Mouse (Mus musculus) ES-Bruce4 (cell line): Measurements from ENCODE around the gene Ablim2. TPM values are rescaled to one million over a fixed set of nuclear protein-coding genes. Genes with fewer than 3 reads are reported as not detected.

Experiments
- H3K27ac ChIP-seq: 2 replicates; pipeline ENCODE4 v1.5.1; 2012; ENCODE audit warnings: low read length, inconsistent platforms; ENCODE audit not compliant: insufficient read depth
- H3K27me3 ChIP-seq: 2 replicates; pipeline ENCODE4 v1.6.1; 2012; ENCODE audit warnings: mild to moderate bottlenecking, low read length, inconsistent platforms; ENCODE audit not compliant: control insufficient read depth, poor library complexity, insufficient read depth, severe bottlenecking
- H3K36me3 ChIP-seq: 2 replicates; pipeline ENCODE4 v1.6.1; 2012; ENCODE audit warnings: inconsistent platforms, mild to moderate bottlenecking, low read length, moderate library complexity; ENCODE audit not compliant: control insufficient read depth, poor library complexity, insufficient read depth, severe bottlenecking
- H3K4me1 ChIP-seq: one replicate; pipeline ENCODE4 v1.8.1; 2011; ENCODE audit warnings: low read length; ENCODE audit not compliant: control insufficient read depth, insufficient read depth
- H3K4me3 ChIP-seq: 2 replicates; pipeline ENCODE4 v1.5.1; 2011; ENCODE audit warnings: low read depth, mild to moderate bottlenecking, low read length
- H3K9ac ChIP-seq: 2 replicates; pipeline ENCODE4 v1.6.1; 2012; ENCODE audit warnings: low read depth, mild to moderate bottlenecking, inconsistent platforms; ENCODE audit not compliant: poor library complexity, severe bottlenecking
- H3K9me3 ChIP-seq: replicated peaks from 2 replicates; pipeline ENCODE4 v1.6.1; 2012; ENCODE audit warnings: mild to moderate bottlenecking, low read length, inconsistent platforms; ENCODE audit not compliant: control insufficient read depth, poor library complexity, insufficient read depth, severe bottlenecking
- CTCF ChIP-seq: IDR thresholded peaks from one replicate; pipeline ENCODE4 v1.8.1; 2011; ENCODE audit warnings: low read depth, low read length
- EP300 ChIP-seq: IDR thresholded peaks from 2 replicates; pipeline ENCODE4 v1.6.1; 2011; ENCODE audit warnings: low read depth, low read length; ENCODE audit not compliant: insufficient read depth
- POLR2A ChIP-seq: IDR thresholded peaks from one replicate; pipeline ENCODE4 v1.8.1; 2011; ENCODE audit warnings: low read length; ENCODE audit not compliant: insufficient read depth
- polyA plus RNA-seq: library from polyadenylated mRNA; stranded (reverse); fragments of >200 nt; gene quantifications from 2 replicates; pipeline ENCODE4 v1.2.4, GENCODE M21; 2011; ENCODE audit warnings: low read depth; ENCODE audit not compliant: missing spikeins, insufficient read depth, insufficient read length

Gene Ablim2
- polyA plus RNA-seq, 1 experiment = 6.1 TPM

GRCm38 (mm10) chr5:35730552-35730951 is 27.1 kb upstream of the Ablim2 start:
- no peak overlapping the region for H3K4me3 ChIP-seq
- H3K36me3 ChIP-seq = no peaks in the 10 kb centered on the region
- H3K27me3 ChIP-seq = no peaks in the 10 kb centered on the region
- H3K27ac ChIP-seq = no peak overlapping the region
- peaks cover 3% of the 10 kb centered on the region for H3K4me1 ChIP-seq
- no peak overlapping the region for H3K9ac ChIP-seq
- H3K9me3 ChIP-seq = no peaks in the 10 kb centered on the region
- TF ChIP-seq EP300 (no peak), CTCF (no peak), POLR2A (no peak)

GRCm38 (mm10) chr5:35731006-35731405 is 26.7 kb upstream of the Ablim2 start:
- H3K9ac ChIP-seq = no peak overlapping the region
- TF ChIP-seq CTCF = no peak
- no peak for TF ChIP-seq POLR2A
- no peak for TF ChIP-seq EP300
- H3K27ac ChIP-seq = no peak overlapping the region

GRCm38 (mm10) chr5:35733523-35733922 is 24.2 kb upstream of the Ablim2 start:
- TF ChIP-seq CTCF = no peak
- TF ChIP-seq EP300 = no peak
- TF ChIP-seq POLR2A = no peak
- Histone ChIP-seq H3K27ac (no peak overlapping the region), H3K27me3 (no peaks in the 10 kb centered on the region), H3K4me1 (peaks cover 3% of the 10 kb centered on the region), H3K36me3 (no peaks in the 10 kb centered on the region), H3K4me3 (no peak overlapping the region), H3K9ac (no peak overlapping the region), H3K9me3 (no peaks in the 10 kb centered on the region)

More at GRCm38 (mm10) chr5:35731006-35731405, 26.7 kb upstream of the Ablim2 start:
- Histone ChIP-seq H3K9me3 (no peaks in the 10 kb centered on the region), H3K27me3 (no peaks in the 10 kb centered on the region), H3K4me1 (peaks cover 3% of the 10 kb centered on the region), H3K4me3 (no peak overlapping the region), H3K36me3 (no peaks in the 10 kb centered on the region)

- Histone ChIP-seq H3K9ac (no peak overlapping the region), H3K9me3 (no peaks in the 10 kb centered on the region), H3K36me3 (no peaks in the 10 kb centered on the region), H3K4me3 (no peak overlapping the region), H3K27ac (no peak overlapping the region), H3K27me3 (no peaks in the 10 kb centered on the region), H3K4me1 (peaks cover 12% of the 10 kb centered on the region)
- TF ChIP-seq CTCF (no peak), POLR2A (no peak), EP300 (no peak)
Measured at GRCm38 (mm10) chr5:35737231-35737901, 20.3 kb upstream of the Ablim2 start.

GRCm38 (mm10) chr5:35739005-35739404 is 18.7 kb upstream of the Ablim2 start:
- TF ChIP-seq CTCF (no peak), POLR2A (no peak), EP300 (no peak)

GRCm38 (mm10) chr5:35739536-35740278 is 18.0 kb upstream of the Ablim2 start, which contains the start of gene Sh3tc1:
Gene Sh3tc1 (minus strand): TSS chr5:35739987.
- TF ChIP-seq CTCF (no peak), POLR2A (no peak), EP300 (peak; percentile 73)
- no peaks in the 10 kb centered on the region for H3K36me3 ChIP-seq
- peak within 1 kb of the TSS; percentile 54 for H3K4me3 ChIP-seq
- peak within 1 kb of the TSS; percentile 59 for H3K27ac ChIP-seq
- H3K4me1 ChIP-seq = peaks cover 12% of the 10 kb centered on the region
- H3K27me3 ChIP-seq = no peaks in the 10 kb centered on the region
- H3K9ac ChIP-seq = peak within 1 kb of the TSS; percentile 19; the same call in 1 of the 2 replicates
- no peaks in the 10 kb centered on the region for H3K9me3 ChIP-seq

More at GRCm38 (mm10) chr5:35739005-35739404, 18.7 kb upstream of the Ablim2 start:
- Histone ChIP-seq H3K36me3 (no peaks in the 10 kb centered on the region), H3K4me1 (peaks cover 12% of the 10 kb centered on the region), H3K9me3 (no peaks in the 10 kb centered on the region), H3K27ac (0 out of 2 replicates have a peak overlapping the region, but pooled peaks have one; percentile 37), H3K4me3 (no peak overlapping the region), H3K27me3 (no peaks in the 10 kb centered on the region), H3K9ac (no peak overlapping the region)
